Mouse (Mus musculus): ENCODE measurements around the gene Mkln1.

GRCm38 (mm10) chr6:31382989-31383388, 15.5 kb upstream of the Mkln1 start:
- TF ChIP-seq CTCF (IDR thresholded peaks at IDR 0.05; ENCODE audit: borderline replicate concordance, insufficient read depth, low read length) = no peak
- TF ChIP-seq POLR2A (IDR thresholded peaks at IDR 0.05; ENCODE audit: low read depth, low read length) = no peak

All from embryonic fibroblast, embryonic 13.5 days (primary cell).